Mouse (Mus musculus) G1E-ER4 (cell line): Measurements from ENCODE around the gene Dgkh. TPM values are rescaled to one million over a fixed set of nuclear protein-coding genes. Genes with fewer than 3 reads are reported as not detected.

ENCODE experiments used
- GATA1 ChIP-seq: IDR thresholded peaks from one replicate; pipeline ENCODE4 v1.8.0; 2012; ENCODE audit warnings: low read length, inconsistent platforms
- polyA plus RNA-seq: library from polyadenylated mRNA; stranded (reverse); fragments of >175 nt; gene quantifications from 2 replicates; pipeline ENCODE4 v1.2.3, GENCODE M21; 2012

Gene Dgkh
- polyA plus RNA-seq, 1 experiment, result not detected

- TF ChIP-seq GATA1, result no peak
These were observed 6.6 kb downstream of the Dgkh start for GRCm38 (mm10) chr14:78725976-78726375.

GRCm38 (mm10) chr14:78725307-78725956, 7.1 kb downstream of the Dgkh start:
- TF ChIP-seq GATA1, result no peak

GRCm38 (mm10) chr14:78724414-78725306, 7.9 kb downstream of the Dgkh start:
- TF ChIP-seq GATA1, result no peak

- TF ChIP-seq GATA1, result no peak
These were observed 10.5 kb downstream of the Dgkh start for GRCm38 (mm10) chr14:78722031-78722430.

- no peak for TF ChIP-seq GATA1
These were observed 16.5 kb downstream of the Dgkh start for GRCm38 (mm10) chr14:78716035-78716434.

GRCm38 (mm10) chr14:78712565-78713148, 19.9 kb downstream of the Dgkh start:
- TF ChIP-seq GATA1, result no peak

- no peak for TF ChIP-seq GATA1
These were observed 21.9 kb downstream of the Dgkh start for GRCm38 (mm10) chr14:78710647-78711046.

GRCm38 (mm10) chr14:78705616-78706015, 27.0 kb downstream of the Dgkh start:
- no peak for TF ChIP-seq GATA1

- TF ChIP-seq GATA1, result no peak
These were observed 28.6 kb downstream of the Dgkh start for GRCm38 (mm10) chr14:78703989-78704388.

GRCm38 (mm10) chr14:78703361-78703760, 29.2 kb downstream of the Dgkh start:
- no peak for TF ChIP-seq GATA1

- TF ChIP-seq GATA1, result no peak
These were observed 30.5 kb downstream of the Dgkh start for GRCm38 (mm10) chr14:78702048-78702447.

GRCm38 (mm10) chr14:78701501-78701900, 31.1 kb downstream of the Dgkh start:
- no peak for TF ChIP-seq GATA1

GRCm38 (mm10) chr14:78701087-78701486, 31.5 kb downstream of the Dgkh start:
- TF ChIP-seq GATA1, result no peak

GRCm38 (mm10) chr14:78699634-78700033, 32.9 kb downstream of the Dgkh start:
- no peak for TF ChIP-seq GATA1

GRCm38 (mm10) chr14:78699196-78699595, 33.4 kb downstream of the Dgkh start:
- TF ChIP-seq GATA1, result no peak

GRCm38 (mm10) chr14:78694121-78694520, 38.5 kb downstream of the Dgkh start:
- TF ChIP-seq GATA1, result no peak
